ENCODE assay signal across 38 mouse cellular contexts in genomic region chr16:25265177-25265576, GRCm38 (mm10). TPM values are rescaled to one million over a fixed set of nuclear protein-coding genes. Genes with fewer than 3 reads are reported as not detected.
DNase-seq lines count a peak whose midpoint lies in the region; ATAC-seq lines count a peak whose summit lies in the region.
"Had no signal": no experiment of that assay in that cellular context is flagged by ENCODE, and none has a peak within 500 bp of the region (broad histone marks: within the 10 kb centered on the region; RNA-seq: fewer than 3 reads in every experiment).

No protein-coding gene starts in this region.

- no peak overlapping the region for H3K9ac ChIP-seq in intestine, embryonic 15.5 days
- H3K9ac ChIP-seq: embryonic facial prominence, embryonic 13.5 days; heart, embryonic 13.5 days; hindbrain, embryonic 14.5 days; kidney, embryonic 15.5 days; liver, embryonic 12.5 days had no signal

- H3K4me3 ChIP-seq in intestine, embryonic 15.5 days (replicated peaks): no peak overlapping the region
- H3K4me3 ChIP-seq: embryonic facial prominence, embryonic 13.5 days; erythroblast, embryonic 14.5 days; gastrocnemius, adult 2 months; heart, adult 2 months; heart, embryonic 13.5 days; kidney, embryonic 15.5 days; liver, embryonic 12.5 days had no signal

- intact Hi-C loops in left cerebral cortex, postnatal 10 days (cut with DNase I): no loop called here

- ATAC-seq in intestine, embryonic 15.5 days: no peak
- ATAC-seq: CD4-positive, CD25-positive, alpha-beta regulatory T cell, adult 4 months; forebrain, embryonic 16.5 days; liver, embryonic 12.5 days; lung, postnatal 0 days had no signal

- no peaks in the 10 kb centered on the region for H3K4me1 ChIP-seq in intestine, embryonic 15.5 days (replicated peaks)
- H3K4me1 ChIP-seq: kidney, embryonic 15.5 days; liver, embryonic 12.5 days had no signal

- no peak overlapping the region for H3K27ac ChIP-seq in intestine, embryonic 15.5 days
- H3K27ac ChIP-seq: embryonic facial prominence, embryonic 13.5 days; gastrocnemius, adult 2 months; heart, adult 2 months; heart, embryonic 13.5 days; hindbrain, embryonic 14.5 days; kidney, embryonic 15.5 days; liver, embryonic 12.5 days; stomach, postnatal 0 days had no signal

- H3K27me3 ChIP-seq in intestine, embryonic 15.5 days (replicated peaks): no peaks in the 10 kb centered on the region
- H3K27me3 ChIP-seq: liver, embryonic 12.5 days had no signal

- H3K36me3 ChIP-seq in intestine, embryonic 15.5 days: no peaks in the 10 kb centered on the region
- H3K36me3 ChIP-seq: embryonic facial prominence, embryonic 13.5 days; heart, embryonic 13.5 days; kidney, embryonic 15.5 days; liver, embryonic 12.5 days had no signal

- no peaks in the 10 kb centered on the region for H3K9me3 ChIP-seq in intestine, embryonic 15.5 days
- H3K9me3 ChIP-seq: embryonic facial prominence, embryonic 13.5 days; heart, embryonic 13.5 days; kidney, embryonic 15.5 days; liver, embryonic 12.5 days had no signal

- DNase-seq in left cerebral cortex, adult 18-20 months (ENCODE audit: low spot score in 2 of 2): peak; percentile 48 to 77
- DNase-seq in left cerebral cortex, postnatal 10 days (ENCODE audit: extremely low spot score in 1 of 2, low spot score in 2 of 2): no peak
- DNase-seq in right cerebral cortex, adult 18-20 months: peak; percentile 72
- DNase-seq in right cerebral cortex, postnatal 14 days: no peak
- DNase-seq in frontal cortex, adult 2 months (ENCODE audit: extremely low spot score in 1 of 2, low spot score in 1 of 2): peak; percentile 20 to 75
- peak; percentile 15 to 47 for DNase-seq in left cerebral cortex, adult 9 months (ENCODE audit: low spot score in 2 of 2)
- DNase-seq in urinary bladder, postnatal 36 days (ENCODE audit: low spot score in 2 of 2): no peak
- DNase-seq: adrenal gland, postnatal 14 days; cerebellum, adult 11-12 months; cerebellum, adult 9-11 months; gastrocnemius, adult 2 months; gastrocnemius, postnatal 36 days; heart, adult 2 months; heart, postnatal 10 days; kidney, adult 18-20 months; kidney, postnatal 25 days; lung, adult 18-20 months; lung, postnatal 4 days; midbrain, embryonic 14.5 days; thymus, postnatal 4 days had no signal

- H3K4me2 ChIP-seq in intestine, embryonic 15.5 days (replicated peaks): no peak overlapping the region
- H3K4me2 ChIP-seq: embryonic facial prominence, embryonic 13.5 days; heart, embryonic 13.5 days; hindbrain, embryonic 14.5 days; kidney, embryonic 15.5 days; liver, embryonic 12.5 days had no signal

- 70% methylated on average over 11 of the region's 11 CpGs for WGBS in intestine, embryonic 15.5 days

RNA-seq across cellular contexts. Expression of gene Tprg, which starts 21.4 kb away (rescaled TPM):
- total RNA-seq in left cerebral cortex, adult 18-20 months (2021): not detected
- total RNA-seq in left cerebral cortex, postnatal 10 days (2021): not detected
- polyA plus RNA-seq in frontal cortex, adult 2 months (2012; rRNA removed): 0.15 TPM in 1 of 2 replicates, not detected in the other
- not detected in 2 replicates for polyA plus RNA-seq in intestine, embryonic 15.5 days (2015; fragmentation: Nextera tagmentation; extraction: Ambion mirVana)
- total RNA-seq: adrenal gland, postnatal 14 days; common myeloid progenitor, adult 5-6 weeks; gastrocnemius, adult 2 months; gastrocnemius, postnatal 36 days; heart, adult 2 months; heart, postnatal 10 days; hematopoietic stem cell, adult 5-6 weeks; layer of hippocampus, adult 18-20 months; layer of hippocampus, postnatal 10 days; left cerebral cortex, postnatal 14 days; megakaryocyte-erythroid progenitor cell, adult 5-6 weeks had no signal
- polyA plus RNA-seq: CD4-positive, CD25-positive, alpha-beta regulatory T cell, adult 4 months; erythroblast, embryonic 14.5 days; heart, adult 2 months; heart, embryonic 13.5 days; hindbrain, embryonic 14.5 days; kidney, embryonic 15.5 days; liver, embryonic 12.5 days; midbrain, embryonic 14.5 days; spleen, adult 2 months had no signal

Comparison
In these comparisons a context has a peak if more than half of its experiments do, and no peak if none do; other contexts are left out.
1. DNase-seq: peak in left cerebral cortex, adult 18-20 months (2 of 2), right cerebral cortex, adult 18-20 months (single experiment), frontal cortex, adult 2 months (2 of 2) and left cerebral cortex, adult 9 months (2 of 2); none in left cerebral cortex, postnatal 10 days (0 of 2), right cerebral cortex, postnatal 14 days (single experiment) and urinary bladder, postnatal 36 days (0 of 2).